Mouse (Mus musculus) testis, adult 2 months (tissue): ENCODE results near the gene Gm7247. TPM values are rescaled to one million over a fixed set of nuclear protein-coding genes. Genes with fewer than 3 reads are reported as not detected.
"Not testable (repeated sequence)": the region's sequence is repeated elsewhere in the genome, so short reads cannot be mapped to it uniquely, and the experiment has no call there.

Experiments used
- H3K27ac ChIP-seq: fragments of 200-500 bp; 2 replicates; pipeline ENCODE4 v1.5.1; 2012; ENCODE audit warnings: low read depth, low read length; ENCODE audit not compliant: control insufficient read depth, insufficient read depth
- H3K27me3 ChIP-seq: fragments of 200-500 bp; 2 replicates; pipeline ENCODE4 v1.6.1; 2012; ENCODE audit warnings: mild to moderate bottlenecking, low read length, moderate library complexity; ENCODE audit not compliant: control insufficient read depth, insufficient read depth
- H3K36me3 ChIP-seq: fragments of 200-500 bp; 2 replicates; pipeline ENCODE4 v1.6.1; 2012; ENCODE audit warnings: mild to moderate bottlenecking, low read length; ENCODE audit not compliant: control insufficient read depth, insufficient read depth
- H3K4me1 ChIP-seq: fragments of 200-500 bp; 2 replicates; pipeline ENCODE4 v1.6.1; 2012; ENCODE audit warnings: low read length; ENCODE audit not compliant: control insufficient read depth, insufficient read depth
- H3K4me3 ChIP-seq: fragments of 200-500 bp; 2 replicates; pipeline ENCODE4 v1.5.1; 2012; ENCODE audit warnings: low read depth, mild to moderate bottlenecking, low read length, moderate library complexity, mixed read lengths; ENCODE audit not compliant: control insufficient read depth
- CTCF ChIP-seq: fragments of 200-500 bp; IDR thresholded peaks from 2 replicates; pipeline ENCODE4 v1.5.1; 2012; ENCODE audit warnings: low read depth, mild to moderate bottlenecking, inconsistent platforms, low read length, moderate library complexity; ENCODE audit not compliant: control insufficient read depth, insufficient read depth, insufficient replicate concordance
- POLR2A ChIP-seq: fragments of 200-500 bp; IDR thresholded peaks from 2 replicates; pipeline ENCODE4 v1.6.1; 2012; ENCODE audit warnings: low read depth, mild to moderate bottlenecking, inconsistent platforms, low read length, moderate library complexity; ENCODE audit not compliant: control insufficient read depth
- polyA plus RNA-seq: library from polyadenylated mRNA; depleted of rRNA; stranded (reverse); fragments of >200 nt; gene quantifications from 2 replicates; pipeline ENCODE4 v1.2.3, GENCODE M21; 2012

Gm7247 gene
- polyA plus RNA-seq, 1 experiment = not detected

- H3K27ac ChIP-seq = no peak overlapping the region
Observed at GRCm38 (mm10) chr14:51387768-51388167, 26.2 kb downstream of the Gm7247 start.

GRCm38 (mm10) chr14:51388222-51388621 is 26.7 kb downstream of the Gm7247 start:
- Histone ChIP-seq H3K4me3 (no peak overlapping the region), H3K36me3 (no peaks in the 10 kb centered on the region), H3K4me1 (peaks cover 2% of the 10 kb centered on the region), H3K27ac (no peak overlapping the region), H3K27me3 (no peaks in the 10 kb centered on the region)
- TF ChIP-seq CTCF (no peak), POLR2A (no peak)

More at GRCm38 (mm10) chr14:51387768-51388167, 26.2 kb downstream of the Gm7247 start:
- Histone ChIP-seq H3K4me1 (peaks cover 6% of the 10 kb centered on the region), H3K36me3 (no peaks in the 10 kb centered on the region), H3K4me3 (no peak overlapping the region), H3K27me3 (no peaks in the 10 kb centered on the region)
- TF ChIP-seq CTCF (no peak), POLR2A (no peak)

- Histone ChIP-seq H3K27me3 (no peaks in the 10 kb centered on the region), H3K27ac (no peak within 1 kb of the TSS), H3K4me1 (no peaks in the 10 kb centered on the region), H3K36me3 (no peaks in the 10 kb centered on the region), H3K4me3 (no peak within 1 kb of the TSS)
- TF ChIP-seq POLR2A (no peak), CTCF (no peak)
Observed at GRCm38 (mm10) chr14:51410520-51410919, 49.0 kb downstream of the Gm7247 start, which contains the start of gene Vmn2r88. Vmn2r88 (plus strand) TSS chr14:51410820.

DNA sequence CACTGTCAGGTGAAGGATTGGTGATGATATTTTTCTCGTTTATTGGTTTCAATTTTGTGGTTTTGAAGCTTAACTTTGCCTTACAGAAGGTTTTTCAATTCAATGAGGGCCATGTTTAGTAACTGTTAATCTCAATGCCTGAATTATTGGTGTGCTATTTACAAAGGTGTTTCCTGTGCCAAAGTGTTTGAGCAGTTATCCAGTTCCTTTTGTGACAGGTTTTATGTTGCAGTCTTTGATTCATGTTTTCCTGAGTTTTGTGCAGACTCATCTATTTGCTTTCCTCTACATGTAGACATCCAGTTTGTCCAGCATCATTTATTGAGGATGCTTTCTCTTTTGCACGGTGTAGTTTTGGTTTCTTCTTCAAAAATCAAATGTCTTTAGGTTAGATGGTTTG is 62.3 kb downstream of the Gm7247 start:
- Histone ChIP-seq H3K4me3 (no peak overlapping the region), H3K27ac (no peak overlapping the region), H3K36me3 (no peaks in the 10 kb centered on the region), H3K27me3 (no peaks in the 10 kb centered on the region), H3K4me1 (no peaks in the 10 kb centered on the region)
- TF ChIP-seq CTCF (no peak), POLR2A (no peak)

GRCm38 (mm10) chr14:51430138-51430537 is 68.6 kb downstream of the Gm7247 start:
- not testable (repeated sequence) for H3K36me3 ChIP-seq, H3K4me1 ChIP-seq, H3K27ac ChIP-seq, H3K27me3 ChIP-seq, H3K4me3 ChIP-seq

DNA sequence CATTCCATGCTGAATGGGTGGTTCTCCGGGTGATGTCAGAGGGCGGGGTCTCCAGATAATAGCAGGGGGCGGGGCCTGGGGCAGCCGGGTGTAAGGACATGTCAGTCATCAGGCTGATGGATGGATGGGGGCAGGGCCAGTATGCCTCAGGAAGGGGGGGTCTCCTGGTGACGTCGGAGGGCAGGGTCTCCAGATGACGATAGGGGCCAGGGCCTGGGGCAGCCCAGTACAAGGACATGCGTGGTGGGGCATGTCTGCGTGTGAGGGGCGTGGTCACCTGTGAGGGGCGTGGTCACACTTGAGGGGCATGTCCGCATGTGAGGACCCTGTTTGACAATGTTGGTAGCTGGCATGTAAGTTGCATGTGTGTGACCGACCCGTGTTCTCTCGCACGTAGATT is 73.0 kb downstream of the Gm7247 start:
- TF ChIP-seq CTCF = no peak
- TF ChIP-seq POLR2A = no peak
- H3K27me3 ChIP-seq = no peaks in the 10 kb centered on the region
- H3K4me3 ChIP-seq = peak overlapping the region; percentile 45
- H3K27ac ChIP-seq = no peak overlapping the region
- H3K4me1 ChIP-seq = peaks cover 7% of the 10 kb centered on the region
- no peaks in the 10 kb centered on the region for H3K36me3 ChIP-seq

DNA sequence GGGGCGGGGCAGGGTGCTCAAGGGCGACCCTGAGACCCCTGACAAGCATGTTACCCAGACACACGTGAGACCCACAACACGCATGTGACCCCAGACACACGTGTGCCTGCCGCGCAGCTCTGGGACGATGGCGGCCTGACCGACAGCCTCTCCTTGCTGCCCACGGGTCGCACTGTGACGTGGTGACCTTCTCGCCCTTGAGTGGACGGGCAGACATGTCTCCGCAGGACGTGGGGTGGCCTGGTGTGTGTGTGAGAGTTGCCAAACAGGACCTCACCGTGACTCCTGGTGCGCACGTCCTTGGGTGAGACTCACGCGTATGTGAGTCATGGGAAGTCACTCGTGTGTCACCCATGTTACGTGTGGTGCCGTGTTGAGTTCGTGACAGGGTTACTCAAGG is 73.5 kb downstream of the Gm7247 start:
- H3K36me3 ChIP-seq = no peaks in the 10 kb centered on the region
- peaks cover 7% of the 10 kb centered on the region for H3K4me1 ChIP-seq
- TF ChIP-seq POLR2A (no peak), CTCF (no peak)
- H3K27me3 ChIP-seq = no peaks in the 10 kb centered on the region
- peak overlapping the region; percentile 45 for H3K4me3 ChIP-seq
- no peak overlapping the region for H3K27ac ChIP-seq

GRCm38 (mm10) chr14:51438955-51439354 is 77.4 kb downstream of the Gm7247 start:
- TF ChIP-seq POLR2A = no peak
- no peak for TF ChIP-seq CTCF
- Histone ChIP-seq H3K27me3 (no peaks in the 10 kb centered on the region), H3K4me3 (no peak overlapping the region), H3K4me1 (peaks cover 7% of the 10 kb centered on the region), H3K27ac (no peak overlapping the region), H3K36me3 (no peaks in the 10 kb centered on the region)

DNA sequence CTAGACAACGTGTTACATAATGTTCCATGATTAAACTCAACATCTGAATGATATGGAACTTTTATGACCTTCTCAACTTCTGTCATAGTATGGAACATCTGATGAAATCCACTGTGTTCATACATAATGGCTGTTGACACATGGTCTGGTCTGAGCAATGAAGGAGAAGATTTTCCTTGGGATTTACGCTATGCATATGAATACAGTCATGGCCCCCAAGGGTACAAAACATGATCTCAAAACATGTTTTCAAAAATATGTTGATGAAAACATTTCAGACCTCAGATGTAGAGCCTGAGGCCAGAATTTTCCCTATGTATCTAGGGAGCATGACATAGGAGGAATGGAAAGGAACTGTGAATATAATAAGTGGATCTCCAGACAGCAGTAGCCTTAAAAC is 90.0 kb downstream of the Gm7247 start, which contains the start of gene Vmn2r89:
Vmn2r89 (plus strand) TSS at position 301 of the 400 bp plus-strand sequence.
- not testable (repeated sequence) for H3K4me3 ChIP-seq, H3K36me3 ChIP-seq, H3K27me3 ChIP-seq, H3K27ac ChIP-seq, H3K4me1 ChIP-seq

DNA sequence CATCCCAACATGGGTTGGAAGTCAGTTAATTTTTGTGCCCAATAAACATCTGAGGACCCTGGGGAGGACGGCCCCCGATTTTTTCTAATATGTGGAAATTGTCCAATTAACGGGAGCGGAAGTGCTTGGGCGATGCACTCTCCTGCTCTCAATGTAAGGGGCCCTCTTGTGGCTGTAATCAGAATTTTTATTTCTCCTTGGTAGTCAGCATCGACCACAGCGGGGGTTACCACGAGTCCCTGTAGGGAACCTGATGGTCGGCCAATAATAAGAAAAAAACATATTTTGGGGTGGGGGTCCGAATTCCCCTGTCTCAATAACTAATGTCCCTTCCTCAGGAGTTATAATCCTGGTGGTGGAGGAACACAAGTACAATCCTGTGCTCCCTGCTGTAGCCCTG is 118.7 kb downstream of the Gm7247 start:
- not testable (repeated sequence) for H3K36me3 ChIP-seq, H3K27me3 ChIP-seq, H3K4me1 ChIP-seq, H3K27ac ChIP-seq, H3K4me3 ChIP-seq

DNA sequence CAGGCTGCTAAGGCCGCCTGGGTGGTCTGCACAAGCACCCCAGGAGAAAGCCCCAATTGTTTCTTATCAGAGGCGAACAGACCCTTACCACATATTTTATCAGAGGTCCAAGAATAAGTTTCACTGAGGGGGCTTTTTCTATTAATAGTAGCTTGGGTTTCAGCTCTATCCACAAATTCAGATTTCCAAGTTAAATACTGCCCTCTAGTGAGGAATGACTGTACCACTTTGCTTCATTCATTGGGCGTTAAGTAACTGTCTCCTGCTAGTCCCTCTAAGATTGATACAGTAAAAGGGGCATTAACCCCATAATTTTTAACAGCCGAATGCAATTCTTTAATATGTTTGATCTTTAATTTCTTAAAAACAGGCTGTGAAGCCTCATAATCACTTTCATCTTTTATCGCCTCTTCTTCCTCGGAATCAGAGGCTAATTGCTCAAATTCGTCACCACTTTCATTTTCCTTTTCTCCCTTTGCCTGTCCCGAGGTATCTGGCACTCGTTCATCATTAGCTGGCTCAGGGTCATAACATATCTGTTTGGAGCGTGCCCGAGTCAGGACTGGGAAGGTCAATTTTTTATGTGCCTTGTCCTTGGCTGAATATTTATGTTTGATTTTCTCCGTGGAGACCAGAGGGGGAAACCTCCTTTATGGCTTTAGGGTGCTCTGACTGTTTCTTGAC is 119.9 kb downstream of the Gm7247 start:
- H3K4me1 ChIP-seq, H3K27me3 ChIP-seq, H3K27ac ChIP-seq, H3K36me3 ChIP-seq: not testable (repeated sequence)
- H3K4me3 ChIP-seq = peak overlapping the region; percentile 47
